Mouse (Mus musculus) MEL (cell line): ENCODE measurements around the gene Hspa14. TPM values are rescaled to one million over a fixed set of nuclear protein-coding genes. Genes with fewer than 3 reads are reported as not detected.

Source experiments
- DNase-seq: peaks from one replicate; pipeline ENCODE4 v3.0.0; 2011; ENCODE audit warnings: low read depth, low spot score
- H3K27ac ChIP-seq: 2 replicates; pipeline ENCODE4 v1.5.1; 2012; ENCODE audit warnings: low read depth, mild to moderate bottlenecking, control low read depth, low read length, moderate library complexity; ENCODE audit not compliant: control insufficient read depth
- H3K27me3 ChIP-seq, 2 experiments: fragments of 150-350 bp in 1 of 2; sonication (generic) in 1 of 2; 2 replicates each; pipeline ENCODE4 v1.6.1; 2012; ENCODE audit warnings: low read length in 2 of 2, mild to moderate bottlenecking in 2 of 2, improper control_type of control experiment in 1 of 2, moderate library complexity in 1 of 2; ENCODE audit not compliant: insufficient read depth in 2 of 2, control insufficient read depth in 1 of 2
- H3K36me3 ChIP-seq, 2 experiments: 2 replicates each; pipeline ENCODE4 v1.6.1; 2012 to 2014; ENCODE audit warnings: low read length in 2 of 2, improper control_type of control experiment in 1 of 2, inconsistent platforms in 1 of 2, mild to moderate bottlenecking in 1 of 2; ENCODE audit not compliant: insufficient read depth in 2 of 2, control insufficient read depth in 1 of 2
- H3K4me1 ChIP-seq, 2 experiments: fragments of 150-350 bp in 1 of 2; sonication (generic) in 1 of 2; 2 replicates each; pipeline ENCODE4 v1.6.1; 2012; ENCODE audit warnings: low read length in 2 of 2, improper control_type of control experiment in 1 of 2, mild to moderate bottlenecking in 1 of 2; ENCODE audit not compliant: insufficient read depth in 2 of 2, control insufficient read depth in 1 of 2
- H3K4me3 ChIP-seq, 2 experiments: fragments of 150-350 bp in 1 of 2; sonication (generic) in 1 of 2; 2 replicates each; pipeline ENCODE4 v1.5.1; 2012; ENCODE audit warnings: low read depth in 2 of 2, low read length in 2 of 2, mild to moderate bottlenecking in 2 of 2, moderate library complexity in 2 of 2, control low read depth in 1 of 2, improper control_type of control experiment in 1 of 2; ENCODE audit not compliant: control insufficient read depth in 1 of 2, insufficient read depth in 1 of 2
- H3K79me2 ChIP-seq: 2 replicates; pipeline ENCODE4 v1.6.1; 2012; ENCODE audit warnings: mild to moderate bottlenecking, low read length, moderate library complexity; ENCODE audit not compliant: control insufficient read depth, poor library complexity, insufficient read depth
- H3K9ac ChIP-seq: 2 replicates; pipeline ENCODE4 v1.6.1; 2012; ENCODE audit warnings: low read depth, mild to moderate bottlenecking, control low read depth, low read length, moderate library complexity; ENCODE audit not compliant: control insufficient read depth, poor library complexity, severe bottlenecking
- H3K9me3 ChIP-seq: fragments of 150-350 bp; sonication (generic); replicated peaks from 2 replicates; pipeline ENCODE4 v1.6.1; 2012; ENCODE audit warnings: mild to moderate bottlenecking, low read length, improper control_type of control experiment, moderate library complexity; ENCODE audit not compliant: insufficient read depth
- BHLHE40 ChIP-seq: IDR thresholded peaks from 2 replicates; pipeline ENCODE4 v1.6.1; 2012; ENCODE audit warnings: low read depth, mild to moderate bottlenecking, inconsistent platforms, low read length, improper control_type of control experiment, borderline replicate concordance
- CTCF ChIP-seq, 3 experiments: IDR thresholded peaks in 2 of 3; conservative IDR thresholded peaks in 1 of 3; 2 replicates each; pipeline ENCODE4 v1.5.1; 2011 to 2012; ENCODE audit warnings: low read length in 3 of 3, low read depth in 2 of 3, mild to moderate bottlenecking in 2 of 3, improper control_type of control experiment in 1 of 3, inconsistent platforms in 1 of 3, mixed read lengths in 1 of 3, moderate library complexity in 1 of 3; ENCODE audit not compliant: control insufficient read depth in 1 of 3, insufficient read depth in 1 of 3, poor library complexity in 1 of 3, severe bottlenecking in 1 of 3
- ELF1 ChIP-seq: IDR thresholded peaks from 2 replicates; pipeline ENCODE4 v1.6.1; 2014; ENCODE audit warnings: low read depth, mild to moderate bottlenecking, inconsistent platforms, low read length, improper control_type of control experiment, moderate library complexity
- EP300 ChIP-seq, 2 experiments: IDR thresholded peaks; 2 replicates each; pipeline ENCODE4 v1.6.1; 2011; ENCODE audit warnings: improper control_type of control experiment in 2 of 2, low read length in 2 of 2, low read depth in 1 of 2, mild to moderate bottlenecking in 1 of 2
- ETS1 ChIP-seq: IDR thresholded peaks from 2 replicates; pipeline ENCODE4 v1.6.1; 2012; ENCODE audit warnings: low read depth, mild to moderate bottlenecking, inconsistent platforms, low read length, improper control_type of control experiment, moderate library complexity
- GABPA ChIP-seq: IDR thresholded peaks from 2 replicates; pipeline ENCODE4 v1.6.1; 2012; ENCODE audit warnings: low read depth, mild to moderate bottlenecking, inconsistent platforms, low read length, improper control_type of control experiment, moderate library complexity
- GATA1 ChIP-seq: IDR thresholded peaks from 2 replicates; pipeline ENCODE4 v1.6.1; 2011; ENCODE audit warnings: low read depth, low read length, improper control_type of control experiment
- HCFC1 ChIP-seq: IDR thresholded peaks from 2 replicates; pipeline ENCODE4 v1.6.1; 2012; ENCODE audit warnings: low read depth, mild to moderate bottlenecking, inconsistent platforms, low read length, improper control_type of control experiment, moderate library complexity
- JUND ChIP-seq: IDR thresholded peaks from 2 replicates; pipeline ENCODE4 v1.6.1; 2011; ENCODE audit warnings: low read depth, mild to moderate bottlenecking, improper control_type of control experiment, low read length
- KAT2A ChIP-seq: conservative IDR thresholded peaks from 2 replicates; pipeline ENCODE4 v1.6.1; 2012; ENCODE audit warnings: low read depth, low read length, improper control_type of control experiment, inconsistent platforms
- MAFK ChIP-seq: IDR thresholded peaks from 2 replicates; pipeline ENCODE4 v1.6.1; 2011; ENCODE audit warnings: low read depth, mild to moderate bottlenecking, low read length, improper control_type of control experiment, borderline replicate concordance
- MAX ChIP-seq: IDR thresholded peaks from 2 replicates; pipeline ENCODE4 v1.6.1; 2011; ENCODE audit warnings: low read length, improper control_type of control experiment
- MYB ChIP-seq: IDR thresholded peaks from 2 replicates; pipeline ENCODE4 v1.6.1; 2011; ENCODE audit warnings: mild to moderate bottlenecking, low read depth, low read length, improper control_type of control experiment
- NELFE ChIP-seq: IDR thresholded peaks from 2 replicates; pipeline ENCODE4 v1.6.1; 2011; ENCODE audit warnings: low read depth, low read length, improper control_type of control experiment
- NRF1 ChIP-seq: IDR thresholded peaks from 2 replicates; pipeline ENCODE4 v1.6.1; 2014; ENCODE audit warnings: low read depth, mild to moderate bottlenecking, inconsistent platforms, low read length, improper control_type of control experiment, moderate library complexity; ENCODE audit not compliant: poor library complexity, insufficient read depth, severe bottlenecking
- POLR2A ChIP-seq, 2 experiments: IDR thresholded peaks; 2 replicates each; pipeline ENCODE4 v1.6.1; 2011 to 2012; ENCODE audit warnings: low read length in 2 of 2, mild to moderate bottlenecking in 2 of 2, control low read depth in 1 of 2, improper control_type of control experiment in 1 of 2, low read depth in 1 of 2, moderate library complexity in 1 of 2; ENCODE audit not compliant: control insufficient read depth in 1 of 2, insufficient read depth in 1 of 2, poor library complexity in 1 of 2
- POLR2AphosphoS2 ChIP-seq: IDR thresholded peaks from 2 replicates; pipeline ENCODE4 v1.6.1; 2011; ENCODE audit warnings: low read length, improper control_type of control experiment
- POLR2AphosphoS5 ChIP-seq: IDR thresholded peaks from 2 replicates; pipeline ENCODE4 v1.6.1; 2012; ENCODE audit warnings: low read depth, borderline replicate concordance, mild to moderate bottlenecking, inconsistent platforms, low read length, moderate library complexity, mixed read lengths
- RAD21 ChIP-seq: IDR thresholded peaks from 2 replicates; pipeline ENCODE4 v1.6.1; 2011; ENCODE audit warnings: mild to moderate bottlenecking, low read depth, low read length, improper control_type of control experiment
- SMC3 ChIP-seq: IDR thresholded peaks from 2 replicates; pipeline ENCODE4 v1.6.1; 2011; ENCODE audit warnings: low read depth, low read length, improper control_type of control experiment
- TBP ChIP-seq: IDR thresholded peaks from 2 replicates; pipeline ENCODE4 v1.8.0; 2011; ENCODE audit warnings: low read depth, low read length, improper control_type of control experiment
- UBTF ChIP-seq: IDR thresholded peaks from 2 replicates; pipeline ENCODE4 v1.6.1; 2012; ENCODE audit warnings: low read depth, mild to moderate bottlenecking, inconsistent platforms, low read length, improper control_type of control experiment, moderate library complexity, borderline replicate concordance; ENCODE audit not compliant: insufficient read depth
- ZC3H11A ChIP-seq: IDR thresholded peaks from 2 replicates; pipeline ENCODE4 v1.6.1; 2012; ENCODE audit warnings: low read depth, mild to moderate bottlenecking, inconsistent platforms, low read length, improper control_type of control experiment
- ZMIZ1 ChIP-seq: IDR thresholded peaks from 2 replicates; pipeline ENCODE4 v1.6.1; 2012; ENCODE audit warnings: low read depth, mild to moderate bottlenecking, inconsistent platforms, low read length, improper control_type of control experiment, moderate library complexity
- polyA plus RNA-seq, 2 experiments: library from polyadenylated mRNA; stranded (reverse) in 1 of 2; unstranded in 1 of 2; fragments of >175 nt in 1 of 2; fragments of >200 nt in 1 of 2; gene quantifications; 2 replicates each; pipeline versions ENCODE4 v1.2.1 to v1.2.4; 2012; ENCODE audit warnings: low replicate concordance in 2 of 2, low read depth in 1 of 2; ENCODE audit not compliant: insufficient read length in 2 of 2, insufficient read depth in 1 of 2, missing spikeins in 1 of 2
- total RNA-seq: library from RNA; depleted of rRNA; stranded (reverse); fragments of 300-350 nt; gene quantifications from 2 replicates; pipeline ENCODE4 v1.2.3, GENCODE M21; 2012

Hspa14 gene
- total and polyA plus RNA-seq, 3 experiments, result 129 to 333 (median 161) TPM

DNA sequence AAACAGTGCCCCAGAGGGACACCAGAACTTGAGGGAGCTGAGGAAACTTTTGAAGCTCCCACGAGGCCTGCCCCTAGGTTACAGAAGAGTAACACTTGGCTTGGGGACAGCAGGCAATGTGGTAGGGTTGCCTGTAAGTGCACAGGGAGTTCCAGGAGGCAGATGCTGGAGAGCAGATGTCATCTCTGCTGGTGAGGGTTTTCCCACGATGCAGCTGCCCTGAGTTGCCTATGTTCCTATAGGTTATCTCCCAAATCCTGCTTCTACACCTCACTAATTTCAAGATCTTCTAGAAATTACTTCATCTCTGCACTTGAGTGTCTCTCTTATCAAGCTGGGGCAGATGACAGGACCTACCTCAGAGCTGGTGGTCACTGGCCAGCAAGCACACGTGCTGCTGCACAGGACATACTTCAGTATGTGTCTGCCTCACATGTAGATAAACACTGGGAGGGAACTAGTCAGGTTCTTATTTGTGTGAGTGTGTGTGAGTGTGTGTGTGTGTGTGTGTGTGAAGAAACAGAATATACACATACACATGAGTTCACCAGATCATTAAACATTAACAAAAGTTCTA lies 18.7 kb downstream of the Hspa14 start:
- no peak overlapping the region for H3K9ac ChIP-seq
- no peak for DNase-seq
- no peaks in the 10 kb centered on the region for H3K27me3 ChIP-seq
- H3K79me2 ChIP-seq, result no peaks in the 10 kb centered on the region; the same call in 1 of the 2 replicates
- peaks cover 0 to 26% of the 10 kb centered on the region in 2 experiments; a peak in 3 of 4 replicates for H3K36me3 ChIP-seq
- no peak overlapping the region for H3K27ac ChIP-seq
- H3K9me3 ChIP-seq, result no peaks in the 10 kb centered on the region
- H3K4me1 ChIP-seq, result no peaks in the 10 kb centered on the region
- no peak overlapping the region for H3K4me3 ChIP-seq
- TF ChIP-seq TBP (no peak), MAFK (no peak), UBTF (no peak), CTCF (IDR thresholded peaks at IDR 0.05 in 2 of 3, conservative IDR thresholded peaks at IDR 0.05 in 1 of 3; ENCODE audit: control insufficient read depth in 1 of 3, insufficient read depth in 1 of 3, low read depth in 2 of 3, low read length in 3 of 3, poor library complexity in 1 of 3, severe bottlenecking in 1 of 3) (no peak), NELFE (no peak), JUND (no peak), RAD21 (no peak), KAT2A (no peak), BHLHE40 (no peak), MYB (no peak)

DNA sequence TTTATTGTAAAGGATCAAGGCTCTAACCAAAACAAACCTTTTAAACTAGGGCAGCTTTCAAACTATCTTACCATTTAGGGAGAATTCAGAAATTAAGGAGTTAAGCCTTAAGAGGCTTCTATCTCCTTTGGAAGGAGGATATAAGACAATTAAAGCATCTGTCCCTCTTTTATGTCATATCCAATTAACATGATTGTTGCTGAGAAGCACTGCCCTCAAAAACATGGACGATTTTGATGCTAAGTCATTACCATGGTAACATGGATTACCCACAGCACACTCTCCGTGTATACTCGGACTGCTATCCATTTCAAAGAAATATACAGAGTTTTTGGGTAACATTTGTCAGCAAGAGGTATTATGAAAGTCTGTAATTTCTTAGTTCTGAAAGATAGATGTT lies 22.8 kb downstream of the Hspa14 start:
- Histone ChIP-seq H3K36me3 (peaks cover 0 to 21% of the 10 kb centered on the region in 2 experiments; a peak in 2 of 4 replicates), H3K4me1 (no peaks in the 10 kb centered on the region)

GRCm38 (mm10) chr2:3480239-3480638 lies 32.4 kb downstream of the Hspa14 start:
- peaks cover 0 to 2% of the 10 kb centered on the region in 2 experiments; a peak in 1 of 4 replicates for H3K36me3 ChIP-seq
- peak; percentile 71 for DNase-seq
- no peaks in the 10 kb centered on the region for H3K27me3 ChIP-seq
- H3K9me3 ChIP-seq, result no peaks in the 10 kb centered on the region
- H3K79me2 ChIP-seq, result no peaks in the 10 kb centered on the region; the same call in 1 of the 2 replicates
- H3K9ac ChIP-seq, result no peak overlapping the region
- H3K4me1 ChIP-seq, result no peaks in the 10 kb centered on the region
- H3K4me3 ChIP-seq, result no peak overlapping the region
- H3K27ac ChIP-seq, result no peak overlapping the region
- TF ChIP-seq ZMIZ1 (no peak), POLR2AphosphoS2 (no peak), HCFC1 (no peak), NRF1 (no peak), POLR2AphosphoS5 (no peak), MAX (no peak), GABPA (no peak), POLR2A (IDR thresholded peaks at IDR 0.05; ENCODE audit: control insufficient read depth in 1 of 2, insufficient read depth in 1 of 2, low read depth in 1 of 2, low read length in 2 of 2, poor library complexity in 1 of 2) (no peak), CTCF (IDR thresholded peaks at IDR 0.05 in 2 of 3, conservative IDR thresholded peaks at IDR 0.05 in 1 of 3; ENCODE audit: control insufficient read depth in 1 of 3, insufficient read depth in 1 of 3, low read depth in 2 of 3, low read length in 3 of 3, poor library complexity in 1 of 3, severe bottlenecking in 1 of 3) (peak in 1 of 3 experiments; percentile 57; a peak in 3 of 6 replicates), RAD21 (peak; percentile 55), EP300 (IDR thresholded peaks at IDR 0.05; ENCODE audit: low read depth in 1 of 2, low read length in 2 of 2) (no peak), GATA1 (0 out of 2 replicates have a peak, but pooled peaks have one; percentile 24), BHLHE40 (no peak), SMC3 (peak; percentile 48), ETS1 (no peak), ZC3H11A (peak; percentile 18; the same call in 1 of the 2 replicates), ELF1 (no peak)

More for the DNA sequence above, 22.8 kb downstream of the Hspa14 start:
- no peaks in the 10 kb centered on the region for H3K9me3 ChIP-seq
- no peak overlapping the region for H3K4me3 ChIP-seq
- no peak for TF ChIP-seq NELFE
- no peak for TF ChIP-seq HCFC1
- TF ChIP-seq, all 39 proteins: peak for 0
- H3K79me2 ChIP-seq, result no peaks in the 10 kb centered on the region
- no peaks in the 10 kb centered on the region for H3K27me3 ChIP-seq
- no peak overlapping the region for H3K27ac ChIP-seq
- no peak overlapping the region for H3K9ac ChIP-seq
- no peak for DNase-seq
